Mouse (Mus musculus) testis, adult 2 months (tissue): Measurements from ENCODE around the gene Zbtb34. TPM values are rescaled to one million over a fixed set of nuclear protein-coding genes. Genes with fewer than 3 reads are reported as not detected.

Experiments
- H3K27ac ChIP-seq: fragments of 200-500 bp; 2 replicates; pipeline ENCODE4 v1.5.1; 2012; ENCODE audit warnings: low read depth, low read length; ENCODE audit not compliant: control insufficient read depth, insufficient read depth
- H3K27me3 ChIP-seq: fragments of 200-500 bp; 2 replicates; pipeline ENCODE4 v1.6.1; 2012; ENCODE audit warnings: mild to moderate bottlenecking, low read length, moderate library complexity; ENCODE audit not compliant: control insufficient read depth, insufficient read depth
- H3K36me3 ChIP-seq: fragments of 200-500 bp; 2 replicates; pipeline ENCODE4 v1.6.1; 2012; ENCODE audit warnings: mild to moderate bottlenecking, low read length; ENCODE audit not compliant: control insufficient read depth, insufficient read depth
- H3K4me1 ChIP-seq: fragments of 200-500 bp; 2 replicates; pipeline ENCODE4 v1.6.1; 2012; ENCODE audit warnings: low read length; ENCODE audit not compliant: control insufficient read depth, insufficient read depth
- H3K4me3 ChIP-seq: fragments of 200-500 bp; 2 replicates; pipeline ENCODE4 v1.5.1; 2012; ENCODE audit warnings: low read depth, mild to moderate bottlenecking, low read length, moderate library complexity, mixed read lengths; ENCODE audit not compliant: control insufficient read depth
- CTCF ChIP-seq: fragments of 200-500 bp; IDR thresholded peaks from 2 replicates; pipeline ENCODE4 v1.5.1; 2012; ENCODE audit warnings: low read depth, mild to moderate bottlenecking, inconsistent platforms, low read length, moderate library complexity; ENCODE audit not compliant: control insufficient read depth, insufficient read depth, insufficient replicate concordance
- POLR2A ChIP-seq: fragments of 200-500 bp; IDR thresholded peaks from 2 replicates; pipeline ENCODE4 v1.6.1; 2012; ENCODE audit warnings: low read depth, mild to moderate bottlenecking, inconsistent platforms, low read length, moderate library complexity; ENCODE audit not compliant: control insufficient read depth
- polyA plus RNA-seq: library from polyadenylated mRNA; depleted of rRNA; stranded (reverse); fragments of >200 nt; gene quantifications from 2 replicates; pipeline ENCODE4 v1.2.3, GENCODE M21; 2012

Zbtb34 gene
- polyA plus RNA-seq, 1 experiment: 10.5 TPM

DNA sequence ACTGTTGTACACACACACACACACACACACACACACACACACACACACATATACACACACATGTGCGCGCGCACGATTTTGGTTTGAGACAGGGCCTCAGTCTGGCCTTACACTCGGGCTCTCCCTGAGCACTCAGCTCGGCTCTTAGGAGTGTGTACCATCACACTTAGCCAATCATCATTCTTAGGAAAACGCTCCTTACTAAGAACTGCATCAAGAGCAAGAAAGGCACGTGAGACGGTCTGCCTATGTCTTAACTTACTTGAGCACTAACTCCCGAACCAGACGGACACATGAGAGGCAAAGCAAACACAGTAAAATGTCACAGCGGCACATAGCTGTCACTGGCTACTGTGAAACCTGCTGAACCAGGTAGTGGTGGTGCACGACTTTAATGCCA is 17.1 kb downstream of the Zbtb34 start:
- Histone ChIP-seq H3K4me1 (no peaks in the 10 kb centered on the region), H3K4me3 (no peak overlapping the region), H3K27ac (no peak overlapping the region), H3K27me3 (no peaks in the 10 kb centered on the region), H3K36me3 (no peaks in the 10 kb centered on the region; the same call in 1 of the 2 replicates)
- no peak for TF ChIP-seq POLR2A
- TF ChIP-seq CTCF: no peak

DNA sequence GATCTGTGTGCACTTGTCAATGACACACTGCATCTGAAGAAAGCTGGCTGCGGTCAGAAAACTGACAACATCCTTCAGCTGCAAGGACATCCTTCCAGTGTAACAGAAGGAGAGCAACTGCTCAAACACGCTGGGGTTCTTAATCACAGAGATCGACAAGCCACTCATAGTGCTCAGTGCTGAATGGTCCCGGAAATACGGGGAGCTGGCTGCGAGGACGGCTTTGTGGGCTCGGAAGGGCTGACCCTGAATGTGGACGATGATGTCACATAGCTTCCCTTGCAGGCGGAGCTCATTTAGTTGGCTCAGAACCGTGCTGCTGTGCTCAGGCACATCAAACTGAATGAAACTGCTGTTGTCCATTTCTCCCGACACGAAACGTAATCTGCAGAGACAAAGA is 19.0 kb downstream of the Zbtb34 start:
- H3K4me3 ChIP-seq: no peak overlapping the region
- no peaks in the 10 kb centered on the region for H3K27me3 ChIP-seq
- no peaks in the 10 kb centered on the region; the same call in 1 of the 2 replicates for H3K36me3 ChIP-seq
- H3K4me1 ChIP-seq: no peaks in the 10 kb centered on the region
- H3K27ac ChIP-seq: no peak overlapping the region
- TF ChIP-seq POLR2A (no peak), CTCF (no peak)

DNA sequence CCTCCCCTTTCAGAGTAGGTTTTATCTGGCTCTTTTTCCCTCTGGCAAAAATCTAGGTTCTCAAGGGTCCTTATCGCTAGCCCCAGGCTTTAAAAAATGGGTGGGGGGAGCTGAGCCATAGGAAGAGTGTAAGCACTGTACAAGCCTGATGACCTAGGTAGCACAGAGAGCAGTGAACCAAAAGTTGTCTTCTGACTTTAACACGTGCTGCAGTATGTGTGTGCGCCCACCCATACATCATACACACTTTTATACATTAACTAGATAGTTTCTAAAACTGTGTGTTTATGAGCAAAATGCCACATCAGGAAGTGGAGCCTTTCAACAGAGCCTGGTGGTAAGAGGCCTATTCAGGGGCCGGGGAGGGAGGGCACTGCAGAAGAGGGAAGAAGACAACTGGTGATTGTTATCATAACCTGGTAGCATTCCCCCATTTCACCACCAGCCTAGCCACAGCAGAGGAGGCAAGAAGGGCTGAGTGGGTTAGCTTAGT is 27.6 kb downstream of the Zbtb34 start:
- H3K27ac ChIP-seq: no peak overlapping the region
- H3K4me3 ChIP-seq: no peak overlapping the region
- TF ChIP-seq CTCF (no peak), POLR2A (no peak)
- no peaks in the 10 kb centered on the region; the same call in 1 of the 2 replicates for H3K4me1 ChIP-seq
- H3K36me3 ChIP-seq: no peaks in the 10 kb centered on the region
- H3K27me3 ChIP-seq: no peaks in the 10 kb centered on the region

DNA sequence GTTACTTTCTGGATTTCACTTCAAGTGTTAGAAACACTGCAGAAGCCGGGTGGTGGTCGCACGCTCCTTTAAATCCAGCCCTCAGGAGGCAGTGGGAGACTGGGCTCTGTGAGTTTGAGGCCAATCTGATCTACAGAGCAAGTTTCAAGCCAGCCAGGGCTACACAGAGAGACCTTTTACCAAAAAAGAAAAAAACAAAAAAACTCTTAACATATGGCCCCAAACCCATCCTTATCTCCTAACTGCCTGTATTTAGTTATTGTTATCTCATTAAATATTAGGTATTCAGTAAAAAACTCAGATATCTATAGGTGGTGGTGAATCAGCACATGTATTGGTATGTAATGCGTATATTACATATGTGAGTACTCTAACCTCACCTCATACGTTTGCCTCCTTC is 28.5 kb downstream of the Zbtb34 start:
- H3K27ac ChIP-seq: no peak overlapping the region
- no peaks in the 10 kb centered on the region for H3K27me3 ChIP-seq
- no peak overlapping the region for H3K4me3 ChIP-seq
- no peak for TF ChIP-seq POLR2A
- no peak for TF ChIP-seq CTCF
- no peaks in the 10 kb centered on the region for H3K36me3 ChIP-seq
- H3K4me1 ChIP-seq: no peaks in the 10 kb centered on the region; the same call in 1 of the 2 replicates

DNA sequence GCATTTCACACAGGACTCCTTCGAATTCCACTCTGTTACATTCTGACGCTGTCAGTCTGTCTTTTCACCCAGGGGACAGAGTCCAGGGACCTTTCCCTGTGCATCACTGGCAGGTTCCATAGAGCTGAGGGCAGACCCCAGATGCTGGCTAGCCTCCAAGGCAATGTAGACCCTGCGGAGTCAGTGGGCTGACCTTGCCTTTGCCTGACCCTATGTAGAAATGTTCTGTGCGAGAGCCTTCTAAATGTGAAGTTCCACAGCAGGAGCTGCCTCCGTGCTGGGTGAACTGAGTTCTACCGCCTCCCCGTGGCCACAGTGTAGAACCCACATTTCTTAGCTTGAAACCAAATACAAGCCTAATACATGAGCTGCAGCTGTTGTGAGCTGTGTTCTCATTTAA is 28.9 kb downstream of the Zbtb34 start:
- no peak overlapping the region for H3K27ac ChIP-seq
- no peaks in the 10 kb centered on the region for H3K27me3 ChIP-seq
- TF ChIP-seq POLR2A (no peak), CTCF (peak; percentile 53; the same call in 1 of the 2 replicates)
- H3K4me3 ChIP-seq: no peak overlapping the region
- H3K36me3 ChIP-seq: no peaks in the 10 kb centered on the region
- H3K4me1 ChIP-seq: no peaks in the 10 kb centered on the region; the same call in 1 of the 2 replicates

DNA sequence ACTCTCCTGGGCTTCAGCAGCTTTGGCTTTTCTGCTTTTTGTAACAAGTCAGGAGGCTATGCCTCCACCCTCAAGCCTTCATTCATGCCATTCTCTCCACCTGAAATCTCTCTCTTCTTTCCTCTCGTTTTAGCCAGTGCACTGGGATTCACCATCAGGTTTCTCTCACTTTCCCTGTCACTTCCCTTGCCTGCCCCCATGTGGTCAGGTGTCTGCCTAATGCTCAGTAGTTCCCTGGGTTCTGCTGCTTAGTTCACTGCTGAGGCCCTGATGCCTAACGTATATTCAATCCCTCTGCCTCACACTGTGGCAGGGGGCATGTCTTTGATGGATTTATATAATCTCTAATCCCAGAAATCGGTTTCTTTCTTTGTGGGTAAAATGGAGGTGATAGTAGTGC is 29.9 kb downstream of the Zbtb34 start:
- Histone ChIP-seq H3K27me3 (no peaks in the 10 kb centered on the region), H3K36me3 (no peaks in the 10 kb centered on the region)
- TF ChIP-seq CTCF (no peak), POLR2A (no peak)

DNA sequence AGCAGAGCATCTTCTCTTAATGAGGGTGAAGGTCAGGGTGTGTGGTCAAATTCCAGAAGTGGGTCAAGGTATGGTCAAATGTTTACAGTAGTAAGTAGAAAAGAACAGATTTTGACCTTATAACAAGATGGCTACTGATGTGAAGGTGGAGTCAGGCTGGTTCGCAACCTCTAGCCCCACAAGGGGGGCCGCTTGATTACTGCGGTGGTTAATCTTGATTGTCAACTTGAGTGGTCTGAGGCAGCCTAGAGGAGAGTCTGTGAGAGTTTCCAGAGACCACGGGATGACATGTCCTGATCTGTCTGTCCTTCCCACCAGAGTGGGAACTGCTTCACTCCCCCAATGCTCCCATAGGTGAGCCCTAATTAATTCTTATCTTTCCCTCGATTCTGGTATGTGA is 30.6 kb downstream of the Zbtb34 start:
- no peaks in the 10 kb centered on the region for H3K36me3 ChIP-seq
- TF ChIP-seq POLR2A (no peak), CTCF (no peak)
- H3K4me3 ChIP-seq: no peak overlapping the region
- H3K27ac ChIP-seq: no peak overlapping the region
- H3K4me1 ChIP-seq: no peaks in the 10 kb centered on the region; the same call in 1 of the 2 replicates
- H3K27me3 ChIP-seq: no peaks in the 10 kb centered on the region

More for the DNA sequence above, 29.9 kb downstream of the Zbtb34 start:
- Histone ChIP-seq H3K4me1 (no peaks in the 10 kb centered on the region; the same call in 1 of the 2 replicates), H3K4me3 (no peak overlapping the region), H3K27ac (no peak overlapping the region)

DNA sequence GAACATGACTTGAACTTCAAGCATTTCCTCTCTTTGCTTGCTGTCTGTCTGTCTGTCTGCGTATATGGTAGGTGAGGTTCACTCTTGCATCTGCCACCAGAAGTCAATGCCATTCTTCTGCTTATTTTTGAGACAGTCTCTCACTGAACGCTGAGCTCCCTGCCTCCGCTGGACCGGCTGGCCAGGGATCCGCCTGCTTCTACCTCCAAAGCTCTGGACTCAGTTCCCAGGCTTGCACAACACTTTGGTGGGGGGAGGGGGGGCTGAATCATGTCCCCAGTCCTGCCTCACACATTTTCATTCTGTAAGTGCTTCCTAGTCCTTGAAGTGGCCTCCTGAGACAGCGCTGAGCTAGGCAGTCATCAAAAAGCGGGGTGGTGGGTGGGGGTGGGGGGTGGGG is 32.0 kb downstream of the Zbtb34 start:
- H3K36me3 ChIP-seq: no peaks in the 10 kb centered on the region
- H3K27ac ChIP-seq: no peak overlapping the region
- H3K4me3 ChIP-seq: no peak overlapping the region
- TF ChIP-seq CTCF: no peak
- TF ChIP-seq POLR2A: no peak
- H3K4me1 ChIP-seq: no peaks in the 10 kb centered on the region; the same call in 1 of the 2 replicates
- no peaks in the 10 kb centered on the region for H3K27me3 ChIP-seq
